In the genomic region with DNA sequence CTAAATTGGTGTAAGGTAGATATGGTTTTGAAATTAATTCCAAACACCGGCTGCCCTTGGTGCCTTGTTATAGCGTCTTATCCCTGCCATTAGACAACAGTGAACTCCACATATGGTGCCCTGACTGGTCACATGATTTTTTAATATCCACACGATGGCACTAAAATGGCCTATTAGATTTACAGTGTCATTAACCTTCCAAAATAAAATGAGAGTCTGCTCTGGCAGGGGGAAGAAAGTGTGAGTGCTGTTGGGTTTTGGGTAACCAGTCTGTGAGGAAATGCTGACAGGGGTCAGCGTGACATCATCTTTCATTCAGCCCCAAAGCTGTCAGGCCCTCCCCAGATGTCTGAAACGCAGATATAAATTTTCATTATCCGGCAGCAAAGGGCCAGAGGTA, we compare ENCODE assay signal across 20 mouse cellular contexts.
A peak's percentile ranks its signal among the peaks of the same experiment; 100 is the strongest.
DNase-seq lines count a peak whose midpoint lies in the region; ATAC-seq and TF ChIP-seq lines count a peak whose summit lies in the region.
"Had no signal": no experiment of that assay in that cellular context is flagged by ENCODE, and none has a peak within 500 bp of the region (broad histone marks: within the 10 kb centered on the region; RNA-seq: fewer than 3 reads in every experiment).

No protein-coding gene starts in this region.

- no peak overlapping the region for H3K9ac ChIP-seq in kidney, embryonic 16.5 days (replicated peaks; ENCODE audit: low read length)
- no peak overlapping the region for H3K9ac ChIP-seq in limb, embryonic 12.5 days (replicated peaks)
- no peak overlapping the region for H3K9ac ChIP-seq in forebrain, postnatal 0 days
- H3K9ac ChIP-seq: forebrain, embryonic 13.5 days; hindbrain, embryonic 12.5 days had no signal

- no peak for DNase-seq in kidney, adult 8-10 months
- DNase-seq in forelimb bud, embryonic 11.5 days (ENCODE audit: low read depth, low spot score), result peak; percentile 82
- no peak for DNase-seq in lung, postnatal 14 days
- no peak for DNase-seq in forebrain, postnatal 0 days
- DNase-seq: adrenal gland, adult 2 months; adrenal gland, postnatal 25 days; cerebellum, adult 2 months; cerebellum, postnatal 10 days; gastrocnemius, postnatal 36 days; heart, adult 11 months; heart, postnatal 10 days; heart, postnatal 4 days had no signal

- H3K4me3 ChIP-seq in kidney, embryonic 16.5 days (ENCODE audit: low read length), result no peak overlapping the region
- no peak overlapping the region for H3K4me3 ChIP-seq in limb, embryonic 12.5 days (replicated peaks)
- H3K4me3 ChIP-seq in forebrain, postnatal 0 days (ENCODE audit: low read depth, low read length), result no peak overlapping the region
- H3K4me3 ChIP-seq: embryonic facial prominence, embryonic 10.5 days; forebrain, embryonic 13.5 days; heart, embryonic 10.5 days; hindbrain, embryonic 12.5 days had no signal

- no peak overlapping the region for H3K4me2 ChIP-seq in kidney, embryonic 16.5 days (replicated peaks; ENCODE audit: low read depth, low read length)
- no peak overlapping the region for H3K4me2 ChIP-seq in limb, embryonic 12.5 days
- H3K4me2 ChIP-seq in forebrain, postnatal 0 days (ENCODE audit: low read depth), result no peak overlapping the region
- H3K4me2 ChIP-seq: forebrain, embryonic 13.5 days; hindbrain, embryonic 12.5 days had no signal

- no peaks in the 10 kb centered on the region for H3K27me3 ChIP-seq in kidney, embryonic 16.5 days (ENCODE audit: insufficient read depth, low read length)
- H3K27me3 ChIP-seq in limb, embryonic 12.5 days, result no peaks in the 10 kb centered on the region
- no peaks in the 10 kb centered on the region for H3K27me3 ChIP-seq in forebrain, postnatal 0 days (ENCODE audit: insufficient read depth, low read length)
- H3K27me3 ChIP-seq: CH12.LX; forebrain, embryonic 13.5 days; hindbrain, embryonic 12.5 days had no signal

- TF ChIP-seq CTCF in forebrain, postnatal 0 days (IDR thresholded peaks at IDR 0.05; ENCODE audit: low read depth), result no peak

- H3K36me3 ChIP-seq in kidney, embryonic 16.5 days (ENCODE audit: insufficient read depth, low read length), result no peaks in the 10 kb centered on the region
- no peaks in the 10 kb centered on the region for H3K36me3 ChIP-seq in limb, embryonic 12.5 days
- no peaks in the 10 kb centered on the region for H3K36me3 ChIP-seq in forebrain, postnatal 0 days (ENCODE audit: insufficient read depth)
- H3K36me3 ChIP-seq: embryonic facial prominence, embryonic 10.5 days; heart, embryonic 10.5 days; hindbrain, embryonic 12.5 days had no signal

- WGBS in kidney, embryonic 16.5 days, result 32% methylated on average over 6 of the region's 6 CpGs
- 15% methylated on average over 6 of the region's 6 CpGs for WGBS in limb, embryonic 12.5 days
- 92% methylated on average over 6 of the region's 6 CpGs for WGBS in forebrain, postnatal 0 days

- H3K9me3 ChIP-seq in kidney, embryonic 16.5 days (ENCODE audit: low read length), result no peaks in the 10 kb centered on the region
- H3K9me3 ChIP-seq in limb, embryonic 12.5 days, result no peaks in the 10 kb centered on the region
- no peaks in the 10 kb centered on the region for H3K9me3 ChIP-seq in forebrain, postnatal 0 days (ENCODE audit: low read length)
- H3K9me3 ChIP-seq: embryonic facial prominence, embryonic 10.5 days; forebrain, embryonic 13.5 days; heart, embryonic 10.5 days; hindbrain, embryonic 12.5 days had no signal

- no peak overlapping the region for H3K27ac ChIP-seq in kidney, embryonic 16.5 days (ENCODE audit: low read length)
- peak overlapping the region; percentile 53 for H3K27ac ChIP-seq in limb, embryonic 12.5 days
- H3K27ac ChIP-seq in forebrain, postnatal 0 days (ENCODE audit: low read depth, low read length), result no peak overlapping the region
- H3K27ac ChIP-seq: embryonic facial prominence, embryonic 10.5 days; forebrain, embryonic 13.5 days; heart, embryonic 10.5 days; hindbrain, embryonic 12.5 days had no signal

- ATAC-seq in kidney, embryonic 16.5 days (ENCODE audit: low FRiP score, low TSS enrichment), result 0 out of 2 replicates have a peak, but pooled peaks have one; percentile 15
- 0 out of 2 replicates have a peak, but pooled peaks have one; percentile 56 for ATAC-seq in limb, embryonic 12.5 days (ENCODE audit: insufficient number of reproducible peaks, insufficient read depth, low FRiP score, low TSS enrichment, low read depth)
- ATAC-seq in forebrain, postnatal 0 days, result no peak
- ATAC-seq: forebrain, embryonic 13.5 days; hindbrain, embryonic 16.5 days had no signal

- H3K4me1 ChIP-seq in kidney, embryonic 16.5 days (ENCODE audit: insufficient read depth, low read length), result peaks cover 6% of the 10 kb centered on the region
- H3K4me1 ChIP-seq in limb, embryonic 12.5 days (replicated peaks), result peaks cover 49% of the 10 kb centered on the region
- H3K4me1 ChIP-seq in forebrain, postnatal 0 days (ENCODE audit: insufficient read depth), result no peaks in the 10 kb centered on the region
